Mouse (Mus musculus) olfactory bulb, adult 2 months (tissue): ENCODE data around the gene Simc1. TPM values are rescaled to one million over a fixed set of nuclear protein-coding genes. Genes with fewer than 3 reads are reported as not detected.

Experiments used
- H3K27ac ChIP-seq: fragments of 200-500 bp; 2 replicates; pipeline ENCODE4 v1.5.1; 2012; ENCODE audit warnings: low read depth, low read length; ENCODE audit not compliant: insufficient read depth
- H3K4me1 ChIP-seq: fragments of 200-500 bp; 2 replicates; pipeline ENCODE4 v1.6.1; 2012; ENCODE audit warnings: low read length; ENCODE audit not compliant: control insufficient read depth, insufficient read depth
- H3K4me3 ChIP-seq: fragments of 200-500 bp; 2 replicates; pipeline ENCODE4 v1.5.1; 2012; ENCODE audit warnings: mild to moderate bottlenecking, low read depth, low read length, moderate library complexity; ENCODE audit not compliant: insufficient read depth
- CTCF ChIP-seq: fragments of 200-500 bp; IDR thresholded peaks from 2 replicates; pipeline ENCODE4 v1.5.1; 2012; ENCODE audit warnings: low read depth, mild to moderate bottlenecking, low read length, moderate library complexity; ENCODE audit not compliant: insufficient read depth
- POLR2A ChIP-seq: fragments of 200-500 bp; IDR thresholded peaks from 2 replicates; pipeline ENCODE4 v1.6.1; 2012; ENCODE audit warnings: mild to moderate bottlenecking, low read depth, low read length, moderate library complexity; ENCODE audit not compliant: insufficient read depth
- WGBS: fragments of 180-500 bp; shearing (Covaris S2); methylation state at CpG from one replicate; pipeline ENCODE4 v1.1.7; 2018; 5-methylcytosine and 5-hydroxymethylcytosine counted together
- polyA plus RNA-seq: library from polyadenylated mRNA; stranded (reverse); fragments of >200 nt; gene quantifications from 2 replicates; pipeline ENCODE4 v1.2.4, GENCODE M21; 2012; ENCODE audit warnings: low replicate concordance; ENCODE audit not compliant: missing spikeins, insufficient read depth, insufficient read length

Simc1 gene
- polyA plus RNA-seq, 1 experiment = not detected

DNA sequence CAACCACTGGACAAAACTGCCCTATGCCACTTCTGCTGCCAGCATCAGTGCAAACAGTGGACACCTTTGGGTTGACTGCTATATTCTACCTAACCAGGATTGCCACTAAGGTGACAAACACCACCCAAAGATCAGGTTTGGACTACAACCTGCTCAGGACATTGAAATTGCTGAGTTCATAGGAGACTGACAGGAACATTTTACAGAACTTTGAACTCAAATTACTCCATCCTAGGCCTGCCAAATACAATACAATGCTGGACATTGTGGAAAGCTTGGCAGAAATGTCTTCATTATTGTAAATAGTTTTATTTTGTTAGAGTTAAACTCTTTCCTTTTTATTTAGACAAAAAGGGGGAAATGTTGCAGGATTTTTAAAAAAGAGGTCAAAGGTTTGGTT, 17.6 kb downstream of the Simc1 start:
- H3K4me3 ChIP-seq = no peak overlapping the region
- no peaks in the 10 kb centered on the region for H3K4me1 ChIP-seq
- no peak overlapping the region for H3K27ac ChIP-seq
- TF ChIP-seq CTCF = no peak
- no peak for TF ChIP-seq POLR2A

DNA sequence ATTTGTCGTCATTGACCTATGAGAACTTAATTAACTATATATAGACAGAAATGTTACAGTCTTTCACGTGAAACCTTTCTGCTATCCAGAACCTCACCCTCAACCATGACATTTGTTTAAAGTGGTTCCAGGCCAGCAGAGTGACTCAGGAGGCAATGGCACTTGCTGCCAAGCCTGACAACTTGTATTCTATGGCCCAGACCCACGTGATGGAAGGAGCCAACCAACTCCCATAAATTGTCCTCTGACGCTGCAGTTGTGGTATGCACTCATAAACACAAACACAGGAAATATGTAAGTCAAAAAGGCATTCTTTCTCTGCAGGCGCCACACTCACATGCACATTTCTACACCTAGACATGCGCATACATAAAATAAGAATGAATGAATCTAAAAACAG, 23.6 kb downstream of the Simc1 start:
- Histone ChIP-seq H3K4me1 (no peaks in the 10 kb centered on the region), H3K4me3 (no peak overlapping the region), H3K27ac (no peak overlapping the region)
- TF ChIP-seq POLR2A (no peak), CTCF (no peak)
- WGBS = 93% methylated on average over 6 of the region's 6 CpGs

DNA sequence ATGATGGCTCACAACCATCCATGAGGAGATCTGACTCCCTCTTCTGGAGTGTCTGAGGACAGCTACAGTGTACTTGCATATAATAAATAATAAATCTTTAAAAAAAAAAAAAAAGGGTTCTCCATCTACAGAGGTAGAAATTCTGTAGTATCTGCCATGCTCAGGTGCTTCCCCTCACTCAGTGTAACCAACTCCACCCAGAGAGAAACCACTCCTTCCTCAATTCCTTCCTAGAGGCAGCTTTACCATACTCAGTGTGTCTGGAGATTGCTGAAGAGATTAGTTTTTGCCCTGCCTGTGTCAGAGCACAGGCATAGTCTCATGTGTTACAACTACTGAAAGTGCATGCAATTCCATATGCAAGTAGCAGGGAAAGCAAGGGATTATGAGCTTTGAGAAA, 28.6 kb downstream of the Simc1 start:
- Histone ChIP-seq H3K4me3 (no peak overlapping the region), H3K4me1 (no peaks in the 10 kb centered on the region), H3K27ac (no peak overlapping the region)
- TF ChIP-seq POLR2A = no peak
- TF ChIP-seq CTCF = no peak

DNA sequence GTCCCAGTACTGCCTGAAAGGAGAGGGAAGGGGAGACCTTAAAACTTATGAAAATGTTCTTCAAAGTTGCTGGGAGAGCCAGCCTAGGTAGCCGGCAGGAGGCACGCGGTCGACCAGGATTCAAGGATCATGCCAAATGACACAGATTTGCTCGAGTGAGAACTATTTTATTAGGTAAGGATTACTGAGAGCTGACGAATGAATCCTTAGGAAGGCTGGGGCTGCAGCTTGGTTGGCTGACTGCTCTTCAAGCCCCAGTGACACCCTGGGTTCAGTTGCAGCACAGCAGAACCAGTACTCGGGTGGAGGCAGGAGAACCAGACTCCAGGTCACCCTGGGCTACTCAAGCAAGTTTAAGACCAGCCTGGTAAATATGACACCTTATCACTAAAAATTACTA, 44.5 kb downstream of the Simc1 start:
- Histone ChIP-seq H3K4me3 (no peak overlapping the region), H3K27ac (no peak overlapping the region), H3K4me1 (no peaks in the 10 kb centered on the region)
- TF ChIP-seq CTCF (no peak), POLR2A (no peak)
- 87% methylated on average over 7 of the region's 7 CpGs for WGBS

DNA sequence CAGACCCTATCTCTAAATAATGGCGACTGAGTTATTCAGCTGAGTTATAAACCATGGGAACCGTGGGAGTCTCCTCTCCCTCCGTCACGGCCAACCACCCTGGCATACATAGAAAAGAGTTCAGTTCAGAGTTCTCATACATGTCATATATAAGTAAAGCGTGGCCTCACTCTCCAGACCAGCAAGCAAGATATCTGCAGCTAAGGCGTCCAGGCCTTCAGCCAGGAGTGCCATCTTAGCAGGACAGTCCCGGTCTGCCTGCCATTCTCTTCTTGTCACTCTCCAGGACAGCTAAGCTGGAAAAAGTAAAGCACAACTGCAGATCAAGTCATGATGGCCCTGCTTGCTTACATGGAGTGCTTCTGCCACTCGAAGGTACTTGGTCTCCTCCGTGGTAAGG, 52.6 kb downstream of the Simc1 start:
- Histone ChIP-seq H3K4me3 (no peak overlapping the region), H3K4me1 (no peaks in the 10 kb centered on the region; the same call in 1 of the 2 replicates), H3K27ac (no peak overlapping the region)
- 90% methylated on average over 9 of the region's 9 CpGs for WGBS
- TF ChIP-seq CTCF (no peak), POLR2A (no peak)

DNA sequence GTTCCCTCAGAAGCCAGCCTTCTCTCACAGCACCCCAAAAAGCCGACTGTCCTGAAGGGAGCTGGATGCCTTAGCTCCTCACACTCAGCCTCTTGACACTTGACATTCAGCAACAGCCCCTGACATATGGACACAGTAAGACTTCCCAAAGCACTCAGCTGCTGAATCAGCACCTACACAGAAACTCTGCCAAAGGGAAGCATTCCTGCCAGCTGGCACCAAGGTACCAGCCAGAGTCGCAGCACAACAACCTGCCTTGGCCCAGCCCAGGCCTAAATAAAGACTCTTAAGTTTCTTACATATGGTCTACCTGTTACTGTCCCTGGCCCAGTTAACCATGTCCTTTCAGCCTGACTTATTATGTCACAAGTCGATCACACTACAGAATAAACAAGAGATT, 53.2 kb downstream of the Simc1 start:
- Histone ChIP-seq H3K27ac (no peak overlapping the region), H3K4me3 (no peak overlapping the region), H3K4me1 (no peaks in the 10 kb centered on the region; the same call in 1 of the 2 replicates)
- no peak for TF ChIP-seq POLR2A
- no peak for TF ChIP-seq CTCF
- 78% methylated on average over 3 of the region's 3 CpGs for WGBS

DNA sequence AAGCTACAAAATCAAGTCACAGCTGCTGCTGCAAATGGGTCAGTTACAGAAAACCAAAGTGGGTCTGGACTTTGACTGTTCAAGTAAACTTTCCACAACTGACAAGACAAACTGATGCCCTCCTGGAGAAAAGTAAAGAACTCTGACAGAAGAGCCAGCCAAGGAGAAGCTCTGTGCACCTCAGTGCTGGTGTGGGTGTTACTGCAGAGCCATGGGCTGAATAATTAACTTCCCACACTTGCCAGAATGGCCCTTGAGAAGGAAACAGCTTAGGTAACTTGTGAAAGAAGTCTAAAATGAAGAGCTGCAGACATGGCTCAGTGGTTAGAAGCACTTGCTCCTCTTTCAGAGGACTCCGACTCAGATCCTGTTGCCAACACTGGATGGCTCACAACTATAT, 54.1 kb downstream of the Simc1 start:
- TF ChIP-seq POLR2A = no peak
- TF ChIP-seq CTCF = no peak
- Histone ChIP-seq H3K4me3 (no peak overlapping the region), H3K27ac (no peak overlapping the region), H3K4me1 (no peaks in the 10 kb centered on the region; the same call in 1 of the 2 replicates)
- 93% methylated on average over 1 of the region's 1 CpGs for WGBS

DNA sequence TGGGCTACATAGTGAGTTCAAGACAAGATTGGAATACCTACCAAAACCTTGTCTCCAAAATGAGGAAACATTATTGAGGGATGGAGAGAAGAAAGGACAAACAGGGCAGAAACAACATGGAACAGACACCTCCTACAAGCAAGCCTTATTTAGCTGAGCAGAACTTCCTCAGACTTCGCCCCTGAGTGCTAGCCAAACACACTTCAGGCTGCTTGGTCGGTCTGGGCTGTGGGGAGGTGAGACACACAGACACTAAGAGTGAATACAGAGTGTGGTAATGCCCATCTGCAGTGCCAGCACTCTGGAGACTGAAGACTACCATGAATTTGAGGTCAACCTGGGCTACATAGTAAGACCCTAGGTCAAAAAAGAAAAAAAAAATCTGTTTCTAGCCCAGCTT, 56.1 kb downstream of the Simc1 start:
- 87% methylated on average over 2 of the region's 2 CpGs for WGBS
- no peak overlapping the region for H3K27ac ChIP-seq
- no peaks in the 10 kb centered on the region; the same call in 1 of the 2 replicates for H3K4me1 ChIP-seq
- TF ChIP-seq POLR2A (no peak), CTCF (no peak)
- H3K4me3 ChIP-seq = no peak overlapping the region

DNA sequence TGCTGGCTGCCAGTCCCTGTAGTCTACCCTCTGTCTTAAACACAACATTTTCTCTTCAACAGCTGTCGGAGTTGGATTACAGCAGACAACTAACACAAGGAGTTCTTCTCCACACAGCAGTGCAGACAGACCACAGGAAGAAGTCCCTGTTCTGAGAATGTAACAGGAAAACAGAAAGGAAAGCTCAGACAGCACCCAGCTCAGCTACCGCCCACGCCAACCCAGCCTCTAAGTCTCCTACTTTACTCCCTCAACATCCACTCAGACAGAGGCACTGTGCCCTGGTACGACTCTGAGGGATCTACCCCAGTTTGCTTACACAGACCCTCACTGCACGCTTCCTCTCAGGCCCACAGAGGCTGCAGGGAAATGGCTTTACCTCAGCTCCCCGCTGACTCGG, 57.0 kb downstream of the Simc1 start:
- no peak overlapping the region for H3K27ac ChIP-seq
- H3K4me1 ChIP-seq = peaks cover 3% of the 10 kb centered on the region; the same call in 1 of the 2 replicates
- no peak overlapping the region for H3K4me3 ChIP-seq
- TF ChIP-seq POLR2A = no peak
- 76% methylated on average over 7 of the region's 7 CpGs for WGBS

DNA sequence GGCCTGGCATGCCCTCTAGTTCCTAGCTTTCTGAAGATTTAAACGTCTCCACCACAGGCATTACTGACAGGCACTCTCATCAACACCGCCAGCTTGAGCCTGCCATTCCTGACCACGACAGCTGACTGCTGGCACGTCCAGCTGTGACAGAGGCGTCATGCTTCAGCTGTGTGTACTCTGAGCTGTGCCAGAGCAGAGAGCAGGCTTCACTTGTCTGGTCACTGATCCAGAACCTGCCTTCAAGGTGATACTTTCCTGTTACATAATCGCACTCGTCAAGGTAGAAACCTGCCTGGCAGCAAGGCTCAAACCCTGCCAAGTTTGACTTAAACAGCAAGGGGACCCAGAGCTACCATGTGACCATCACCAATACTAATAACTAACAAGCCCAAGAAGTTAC, 59.0 kb downstream of the Simc1 start:
- no peak overlapping the region for H3K27ac ChIP-seq
- H3K4me1 ChIP-seq = peaks cover 3% of the 10 kb centered on the region; the same call in 1 of the 2 replicates
- WGBS = 74% methylated on average over 7 of the region's 7 CpGs
- no peak overlapping the region for H3K4me3 ChIP-seq
- TF ChIP-seq CTCF (no peak), POLR2A (no peak)
